ENCODE assay signal across 11 mouse cellular contexts in the genomic region with DNA sequence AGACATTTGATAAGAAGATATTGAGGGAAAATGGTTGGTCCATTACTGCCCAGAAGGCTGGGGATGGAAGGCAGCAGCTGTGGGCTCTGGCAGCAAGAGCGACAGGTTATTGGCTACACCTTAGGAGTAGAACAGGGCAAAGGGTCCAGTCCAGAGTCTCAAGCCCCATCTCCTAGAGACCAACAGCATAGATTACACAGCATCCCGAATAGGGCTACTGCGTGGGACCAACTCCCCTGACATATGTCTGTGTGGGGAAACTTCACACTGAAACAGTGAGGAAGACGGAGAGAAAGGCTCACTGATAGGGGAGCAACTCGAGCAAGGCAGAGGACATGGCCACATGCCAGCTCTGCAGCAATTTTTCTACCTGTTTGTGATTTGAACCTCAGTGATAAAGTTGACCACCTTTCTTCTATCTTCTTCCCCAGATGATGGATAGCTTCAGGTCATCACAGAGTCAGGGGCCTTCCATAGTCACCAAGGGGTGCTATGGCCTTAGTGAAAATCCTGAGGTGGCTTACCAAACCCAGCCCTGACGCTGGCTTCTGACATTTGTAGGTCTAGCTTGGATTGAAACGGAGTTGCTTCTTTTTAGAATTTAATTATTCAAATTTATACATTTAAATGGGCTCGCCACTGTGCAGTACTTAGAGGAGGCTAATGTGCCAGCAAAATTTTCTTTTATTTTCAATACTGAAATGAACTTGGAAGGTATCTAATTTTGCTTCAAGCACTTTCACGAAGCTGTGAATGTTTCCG.
DNase-seq lines count a peak whose midpoint lies in the region; ATAC-seq and TF ChIP-seq lines count a peak whose summit lies in the region.
"Had no signal": no experiment of that assay in that cellular context is flagged by ENCODE, and none has a peak within 500 bp of the region (broad histone marks: within the 10 kb centered on the region; RNA-seq: fewer than 3 reads in every experiment).

No protein-coding gene starts in this region.

- peaks cover 6% of the 10 kb centered on the region; the same call in 1 of the 2 replicates for H3K4me1 ChIP-seq in hindbrain, embryonic 14.5 days (replicated peaks; ENCODE audit: control insufficient read depth, insufficient read depth, low read length)
- peaks cover 8% of the 10 kb centered on the region; the same call in 1 of the 2 replicates for H3K4me1 ChIP-seq in hindbrain, embryonic 10.5 days (replicated peaks)
- peaks cover 12% of the 10 kb centered on the region for H3K4me1 ChIP-seq in cortical plate, adult 2 months (ENCODE audit: control insufficient read depth, insufficient read depth, low read length)

- H3K4me2 ChIP-seq in hindbrain, embryonic 14.5 days (replicated peaks), result no peak overlapping the region; the same call in 1 of the 2 replicates
- H3K4me2 ChIP-seq: midbrain, embryonic 12.5 days had no signal

- no peak overlapping the region for H3K4me3 ChIP-seq in hindbrain, embryonic 14.5 days (replicated peaks; ENCODE audit: low read length)
- no peak overlapping the region for H3K4me3 ChIP-seq in hindbrain, embryonic 10.5 days
- H3K4me3 ChIP-seq in cortical plate, adult 2 months (ENCODE audit: insufficient read depth, low read length), result no peak overlapping the region
- H3K4me3 ChIP-seq: midbrain, embryonic 12.5 days had no signal

- no peak for ATAC-seq in cerebellum, adult (ENCODE audit: insufficient number of reproducible peaks, low FRiP score, low TSS enrichment)
- ATAC-seq in hindbrain, embryonic 14.5 days (ENCODE audit: low FRiP score), result peak; percentile 61; the same call in 1 of the 2 replicates

- 68% methylated on average over 10 of the region's 10 CpGs for WGBS in hindbrain, embryonic 14.5 days
- WGBS in hindbrain, embryonic 10.5 days, result 86% methylated on average over 10 of the region's 10 CpGs

- no peak for TF ChIP-seq CTCF in cortical plate, adult 2 months (IDR thresholded peaks at IDR 0.05; ENCODE audit: extremely low read depth, insufficient read depth, low read length)

- H3K27me3 ChIP-seq in hindbrain, embryonic 14.5 days (ENCODE audit: control insufficient read depth, insufficient read depth, low read length), result no peaks in the 10 kb centered on the region
- H3K27me3 ChIP-seq in hindbrain, embryonic 10.5 days (ENCODE audit: insufficient read depth, poor library complexity, severe bottlenecking), result no peaks in the 10 kb centered on the region
- H3K27me3 ChIP-seq: midbrain, embryonic 12.5 days had no signal

- DNase-seq in cerebellum, adult 18-20 months, result peak; percentile 22 to 36
- no peak for DNase-seq in hindbrain, embryonic 14.5 days (ENCODE audit: low spot score)
- no peak for DNase-seq in hindbrain, embryonic 10.5 days (ENCODE audit: low spot score)
- DNase-seq in left cerebral cortex, postnatal 4 days, result peak; percentile 28
- no peak for DNase-seq in kidney, postnatal 4 days
- no peak for DNase-seq in kidney, postnatal 25 days
- DNase-seq: retina, postnatal 1 day had no signal

- H3K9ac ChIP-seq in hindbrain, embryonic 14.5 days, result no peak overlapping the region
- H3K9ac ChIP-seq: midbrain, embryonic 12.5 days had no signal

- H3K27ac ChIP-seq in hindbrain, embryonic 14.5 days, result no peak overlapping the region
- H3K27ac ChIP-seq in hindbrain, embryonic 10.5 days, result no peak overlapping the region
- peak overlapping the region; percentile 79 for H3K27ac ChIP-seq in cortical plate, adult 2 months (ENCODE audit: insufficient read depth, low read length)
- H3K27ac ChIP-seq: midbrain, embryonic 12.5 days had no signal

- H3K9me3 ChIP-seq in hindbrain, embryonic 14.5 days (ENCODE audit: control insufficient read depth, low read length), result no peaks in the 10 kb centered on the region
- no peaks in the 10 kb centered on the region for H3K9me3 ChIP-seq in hindbrain, embryonic 10.5 days
- H3K9me3 ChIP-seq: G1E; midbrain, embryonic 12.5 days had no signal

- no peak for TF ChIP-seq POLR2A in cortical plate, adult 2 months (IDR thresholded peaks at IDR 0.05; ENCODE audit: extremely low read depth, insufficient read depth, low read length)

- intact Hi-C loops in left cerebral cortex, postnatal 4 days (cut with DNase I), result no loop called here

- no peaks in the 10 kb centered on the region for H3K36me3 ChIP-seq in hindbrain, embryonic 14.5 days (replicated peaks; ENCODE audit: control insufficient read depth, insufficient read depth)
- H3K36me3 ChIP-seq in hindbrain, embryonic 10.5 days, result no peaks in the 10 kb centered on the region
- H3K36me3 ChIP-seq: midbrain, embryonic 12.5 days had no signal

Comparison
In these comparisons a context has a peak if more than half of its experiments do, and no peak if none do; other contexts are left out.
1. DNase-seq: peak in cerebellum, adult 18-20 months (2 of 2) and left cerebral cortex, postnatal 4 days (single experiment); none in hindbrain, embryonic 14.5 days (single experiment), hindbrain, embryonic 10.5 days (single experiment), kidney, postnatal 4 days (0 of 2) and kidney, postnatal 25 days (0 of 2).